Mouse (Mus musculus) midbrain, embryonic 10.5 days (tissue): ENCODE data around the gene Mog. TPM values are rescaled to one million over a fixed set of nuclear protein-coding genes. Genes with fewer than 3 reads are reported as not detected.
"Not testable (repeated sequence)": the region's sequence is repeated elsewhere in the genome, so short reads cannot be mapped to it uniquely, and the experiment has no call there.

Experiments used
- DNase-seq: peaks from one replicate; pipeline ENCODE4 v3.0.0-alpha.2; 2017; ENCODE audit warnings: low spot score
- H3K27ac ChIP-seq: fragments of 300-500 bp; sonication (generic); replicated peaks from 2 replicates; pipeline ENCODE4 v1.5.1; 2016; ENCODE audit warnings: mild to moderate bottlenecking
- H3K27me3 ChIP-seq: fragments of 300-500 bp; sonication (generic); 2 replicates; pipeline ENCODE4 v1.6.1; 2016; ENCODE audit warnings: low read depth, mild to moderate bottlenecking; ENCODE audit not compliant: poor library complexity, severe bottlenecking
- H3K36me3 ChIP-seq: fragments of 300-500 bp; sonication (generic); 2 replicates; pipeline ENCODE4 v1.6.1; 2016; ENCODE audit warnings: mild to moderate bottlenecking, moderate library complexity
- H3K4me1 ChIP-seq: fragments of 300-500 bp; sonication (generic); 2 replicates; pipeline ENCODE4 v1.6.1; 2016
- H3K4me3 ChIP-seq: fragments of 300-500 bp; sonication (generic); 2 replicates; pipeline ENCODE4 v1.5.1; 2016; ENCODE audit warnings: mild to moderate bottlenecking, moderate library complexity
- H3K9me3 ChIP-seq: fragments of 300-500 bp; sonication (generic); replicated peaks from 2 replicates; pipeline ENCODE4 v1.6.1; 2016; ENCODE audit warnings: mild to moderate bottlenecking
- WGBS: fragments of 180-500 bp; shearing (Covaris S2); methylation state at CpG from one replicate; pipeline ENCODE4 v1.1.7; 2016; 5-methylcytosine and 5-hydroxymethylcytosine counted together
- polyA plus RNA-seq: library from polyadenylated mRNA; unstranded; fragments of >200 nt; fragmentation: Nextera tagmentation; extraction: Ambion mirVana; gene quantifications from 2 replicates; pipeline ENCODE4 v1.2.1, GENCODE M21; 2016

Gene Mog
- polyA plus RNA-seq, 1 experiment from 2014 or later = 0.15 TPM

GRCm38 (mm10) chr17:37028683-37029120 is 5.5 kb upstream of the Mog start:
- H3K4me1 ChIP-seq = peaks cover 12% of the 10 kb centered on the region
- no peaks in the 10 kb centered on the region for H3K36me3 ChIP-seq
- whole genome bisulfite sequencing = 0% methylated on average over 14 of the region's 14 CpGs
- H3K4me3 ChIP-seq = peak overlapping the region; percentile 54
- DNase-seq = peak; percentile 97
- no peaks in the 10 kb centered on the region for H3K9me3 ChIP-seq
- H3K27me3 ChIP-seq = no peaks in the 10 kb centered on the region
- H3K27ac ChIP-seq = peak overlapping the region; percentile 91

- no peak for DNase-seq
- WGBS = 6% methylated on average over 10 of the region's 10 CpGs
- no peaks in the 10 kb centered on the region for H3K9me3 ChIP-seq
- peaks cover 12% of the 10 kb centered on the region for H3K4me1 ChIP-seq
- H3K27me3 ChIP-seq = no peaks in the 10 kb centered on the region
- H3K4me3 ChIP-seq = peak overlapping the region; percentile 54
- no peaks in the 10 kb centered on the region for H3K36me3 ChIP-seq
- peak overlapping the region; percentile 91 for H3K27ac ChIP-seq
Measured at GRCm38 (mm10) chr17:37028212-37028611, 5.0 kb upstream of the Mog start.

- WGBS = 95% methylated on average over 4 of the region's 4 CpGs
- H3K27me3 ChIP-seq = no peaks in the 10 kb centered on the region
- no peaks in the 10 kb centered on the region for H3K36me3 ChIP-seq
- H3K4me1 ChIP-seq = peaks cover 12% of the 10 kb centered on the region
- H3K9me3 ChIP-seq = no peaks in the 10 kb centered on the region
- no peak for DNase-seq
- H3K4me3 ChIP-seq = no peak overlapping the region
- peak overlapping the region; percentile 91 for H3K27ac ChIP-seq
Measured at GRCm38 (mm10) chr17:37027486-37027885, 4.3 kb upstream of the Mog start.

- H3K27ac ChIP-seq = no peak overlapping the region
- no peak for DNase-seq
- H3K27me3 ChIP-seq = no peaks in the 10 kb centered on the region
- peaks cover 12% of the 10 kb centered on the region for H3K4me1 ChIP-seq
- 82% methylated on average over 2 of the region's 2 CpGs for WGBS
- H3K9me3 ChIP-seq = no peaks in the 10 kb centered on the region
- H3K36me3 ChIP-seq = no peaks in the 10 kb centered on the region
- no peak overlapping the region for H3K4me3 ChIP-seq
Measured at GRCm38 (mm10) chr17:37026425-37026824, 3.2 kb upstream of the Mog start.

- WGBS = 93% methylated on average over 5 of the region's 5 CpGs
- H3K9me3 ChIP-seq, H3K27ac ChIP-seq, H3K4me1 ChIP-seq, H3K36me3 ChIP-seq, H3K27me3 ChIP-seq, DNase-seq, H3K4me3 ChIP-seq: not testable (repeated sequence)
Measured at GRCm38 (mm10) chr17:37019242-37019641, 4.0 kb downstream of the Mog start.

GRCm38 (mm10) chr17:37018328-37018727 is 4.9 kb downstream of the Mog start:
- Histone ChIP-seq H3K4me1 (no peaks in the 10 kb centered on the region), H3K36me3 (no peaks in the 10 kb centered on the region), H3K27ac (no peak overlapping the region), H3K9me3 (no peaks in the 10 kb centered on the region), H3K27me3 (no peaks in the 10 kb centered on the region), H3K4me3 (no peak overlapping the region)
- WGBS = 91% methylated on average over 3 of the region's 3 CpGs
- DNase-seq = no peak

- Histone ChIP-seq H3K36me3 (peaks cover 5% of the 10 kb centered on the region), H3K4me1 (no peaks in the 10 kb centered on the region), H3K9me3 (no peaks in the 10 kb centered on the region), H3K27me3 (no peaks in the 10 kb centered on the region), H3K27ac (no peak overlapping the region), H3K4me3 (no peak overlapping the region)
- no peak for DNase-seq
Measured at GRCm38 (mm10) chr17:37016333-37016732, 6.9 kb downstream of the Mog start.

- Histone ChIP-seq H3K4me1 (no peaks in the 10 kb centered on the region), H3K36me3 (peaks cover 47% of the 10 kb centered on the region), H3K4me3 (no peak overlapping the region), H3K27me3 (no peaks in the 10 kb centered on the region), H3K27ac (no peak overlapping the region), H3K9me3 (no peaks in the 10 kb centered on the region)
- WGBS = 78% methylated on average over 5 of the region's 5 CpGs
- no peak for DNase-seq
Measured at GRCm38 (mm10) chr17:37012141-37012540, 11.1 kb downstream of the Mog start.

DNA sequence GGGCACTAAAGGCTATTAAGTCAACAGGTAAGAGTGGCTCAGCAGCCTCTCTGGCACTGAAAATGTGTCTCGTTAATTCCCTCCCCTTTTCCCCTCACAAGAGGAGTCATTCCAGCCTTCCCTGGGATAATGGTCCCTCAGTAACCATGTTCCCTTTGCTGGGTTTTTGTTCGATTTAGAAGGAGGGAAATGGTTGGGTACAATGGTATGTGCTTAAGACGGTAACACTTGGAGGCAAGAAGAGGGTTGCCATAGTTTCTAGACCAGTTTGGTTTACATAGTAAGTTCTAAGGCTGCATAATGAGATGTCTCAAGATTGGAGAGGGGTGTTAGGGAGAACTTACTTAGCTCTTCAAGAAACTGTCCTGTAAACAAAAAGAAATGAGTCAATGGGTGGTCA is 11.5 kb downstream of the Mog start:
- H3K4me3 ChIP-seq = no peak overlapping the region
- WGBS = 86% methylated on average over 3 of the region's 3 CpGs
- H3K9me3 ChIP-seq = no peaks in the 10 kb centered on the region
- no peaks in the 10 kb centered on the region for H3K27me3 ChIP-seq
- no peaks in the 10 kb centered on the region for H3K4me1 ChIP-seq
- H3K36me3 ChIP-seq = peaks cover 51% of the 10 kb centered on the region
- no peak overlapping the region for H3K27ac ChIP-seq
- DNase-seq = no peak

GRCm38 (mm10) chr17:37009460-37010042 is 13.6 kb downstream of the Mog start:
- no peaks in the 10 kb centered on the region for H3K4me1 ChIP-seq
- H3K27ac ChIP-seq = no peak overlapping the region
- no peak overlapping the region for H3K4me3 ChIP-seq
- H3K36me3 ChIP-seq = peaks cover 72% of the 10 kb centered on the region
- no peaks in the 10 kb centered on the region for H3K27me3 ChIP-seq
- 94% methylated on average over 17 of the region's 17 CpGs for WGBS
- no peak for DNase-seq
- no peaks in the 10 kb centered on the region for H3K9me3 ChIP-seq

- DNase-seq = no peak
- Histone ChIP-seq H3K4me3 (no peak overlapping the region), H3K4me1 (peaks cover 7% of the 10 kb centered on the region), H3K27me3 (no peaks in the 10 kb centered on the region), H3K9me3 (no peaks in the 10 kb centered on the region), H3K36me3 (peaks cover 76% of the 10 kb centered on the region), H3K27ac (no peak overlapping the region)
- 91% methylated on average over 6 of the region's 6 CpGs for WGBS
Measured at GRCm38 (mm10) chr17:37008161-37008560, 15.0 kb downstream of the Mog start.

DNA sequence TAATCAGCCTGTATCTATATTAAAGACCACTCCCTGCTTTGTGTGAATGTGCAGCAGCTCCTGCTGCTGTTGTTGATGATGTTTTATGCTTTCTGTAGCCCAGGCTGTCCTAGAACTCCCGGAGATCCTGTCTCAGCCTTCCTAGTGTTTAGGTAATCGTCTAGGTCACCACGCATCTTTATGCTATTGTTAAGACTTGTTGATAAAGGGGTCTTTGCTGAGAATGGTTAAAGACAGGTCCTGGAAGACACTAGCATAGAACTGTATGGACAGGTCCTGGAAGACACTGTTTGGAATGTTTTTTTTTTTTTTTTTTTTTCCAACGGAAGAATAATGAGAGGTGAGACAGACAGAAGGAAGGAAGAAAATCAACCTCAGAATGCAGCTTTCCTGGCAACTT is 19.8 kb downstream of the Mog start:
- 55% methylated on average over 4 of the region's 4 CpGs for WGBS
- Histone ChIP-seq H3K27ac (peak overlapping the region; percentile 93), H3K4me3 (peak overlapping the region; percentile 67), H3K36me3 (peaks cover 41% of the 10 kb centered on the region), H3K27me3 (no peaks in the 10 kb centered on the region), H3K9me3 (no peaks in the 10 kb centered on the region), H3K4me1 (peaks cover 18% of the 10 kb centered on the region)
- DNase-seq = no peak

DNA sequence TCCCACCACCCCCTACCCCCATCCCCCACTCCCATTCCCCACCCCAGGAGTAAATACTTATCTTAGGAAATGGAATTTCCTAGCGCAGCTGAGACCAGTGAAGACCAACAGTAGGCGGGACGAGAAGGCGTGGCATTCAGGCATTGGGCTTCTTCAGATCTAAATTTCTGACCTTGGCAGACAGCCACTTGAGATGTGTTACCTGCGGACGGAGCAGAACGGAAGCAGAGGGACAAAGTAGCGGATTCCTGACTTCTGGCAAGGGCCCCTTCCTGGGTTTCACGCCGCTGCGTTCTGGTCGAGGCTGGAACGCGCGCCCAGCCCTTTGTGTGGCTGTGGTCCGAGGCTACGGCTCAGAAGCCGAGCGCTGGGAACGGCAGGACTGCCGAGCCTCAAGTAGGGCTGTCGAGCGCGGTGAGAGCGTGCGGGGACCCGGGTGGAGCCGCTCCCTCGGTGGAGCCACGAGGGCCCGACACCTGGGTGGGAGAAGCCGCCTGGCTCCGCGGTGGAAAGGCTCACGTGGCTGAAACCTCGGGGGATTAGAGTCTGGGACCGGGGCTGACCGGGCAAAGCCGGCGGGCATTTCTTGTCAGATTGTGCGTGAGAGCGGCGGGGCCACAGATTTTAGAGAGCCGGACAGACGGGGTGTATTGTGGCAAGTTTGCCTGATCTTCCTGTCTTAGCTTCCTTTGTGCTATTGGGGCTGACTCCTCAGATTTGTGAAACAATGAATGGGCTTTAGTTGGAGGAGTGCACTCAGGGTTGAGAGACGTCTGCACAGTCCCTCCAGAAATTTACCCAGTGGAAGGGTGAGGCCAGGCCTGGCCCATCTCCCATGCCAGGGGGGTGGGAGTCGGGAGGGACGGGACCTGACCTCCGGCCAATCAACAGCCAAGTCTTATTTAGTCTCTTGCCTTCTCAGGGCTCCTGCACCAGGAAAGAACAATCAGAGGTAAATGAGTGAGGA is 20.6 kb downstream of the Mog start:
- DNase-seq = peak; percentile 76
- H3K4me3 ChIP-seq = peak overlapping the region; percentile 67
- H3K4me1 ChIP-seq = peaks cover 18% of the 10 kb centered on the region
- no peaks in the 10 kb centered on the region for H3K27me3 ChIP-seq
- 1% methylated on average over 49 of the region's 49 CpGs for WGBS
- H3K9me3 ChIP-seq = no peaks in the 10 kb centered on the region
- peak overlapping the region; percentile 93 for H3K27ac ChIP-seq
- H3K36me3 ChIP-seq = peaks cover 34% of the 10 kb centered on the region
